Mouse (Mus musculus) small intestine, adult 2 months (tissue): ENCODE measurements around the gene Slc7a4.

Source experiments
- CTCF ChIP-seq: fragments of 200-500 bp; IDR thresholded peaks from 2 replicates; pipeline ENCODE4 v1.5.1; 2012; ENCODE audit warnings: low read depth, mild to moderate bottlenecking, control low read depth, inconsistent platforms, low read length, moderate library complexity, mixed read lengths; ENCODE audit not compliant: insufficient replicate concordance, insufficient read length; ENCODE audit errors: extremely low read depth
- POLR2A ChIP-seq: fragments of 200-500 bp; IDR thresholded peaks from 2 replicates; pipeline ENCODE4 v1.6.1; 2012; ENCODE audit warnings: low read depth, mild to moderate bottlenecking, control low read depth, inconsistent platforms, low read length, moderate library complexity

GRCm38 (mm10) chr16:17590731-17591130 lies 7.7 kb upstream of the Slc7a4 start:
- TF ChIP-seq CTCF (no peak), POLR2A (no peak)
